Mouse (Mus musculus): ENCODE data around the gene Nicn1. TPM values are rescaled to one million over a fixed set of nuclear protein-coding genes. Genes with fewer than 3 reads are reported as not detected.

Nicn1 gene
- polyA plus RNA-seq, 1 experiment from 2014 or later: 30.1 TPM

GRCm38 (mm10) chr9:108343835-108344234, 53.6 kb downstream of the Nicn1 start:
- no peak for DNase-seq (ENCODE audit: low spot score)
- no peaks in the 10 kb centered on the region for H3K27me3 ChIP-seq (ENCODE audit: insufficient read depth, low read length)
- H3K4me2 ChIP-seq (ENCODE audit: low read length): no peak overlapping the region
- H3K9ac ChIP-seq (ENCODE audit: low read depth, low read length): no peak overlapping the region
- H3K4me1 ChIP-seq (replicated peaks; ENCODE audit: insufficient read depth, low read length): peaks cover 21% of the 10 kb centered on the region
- no peak for ATAC-seq (replicated peaks; ENCODE audit: low FRiP score, low read depth)
- 0 out of 2 replicates have a peak overlapping the region, but pooled peaks have one; percentile 98 for H3K27ac ChIP-seq
- no peaks in the 10 kb centered on the region for H3K36me3 ChIP-seq (ENCODE audit: insufficient read depth, low read length)
- no peak for TF ChIP-seq CTCF (IDR thresholded peaks at IDR 0.05; ENCODE audit: low read depth)
- no peak overlapping the region for H3K4me3 ChIP-seq (replicated peaks; ENCODE audit: low read depth, low read length)
- WGBS: 100% methylated on average over 1 of the region's 1 CpGs
- no peaks in the 10 kb centered on the region for H3K9me3 ChIP-seq (replicated peaks; ENCODE audit: low read length)

GRCm38 (mm10) chr9:108344471-108344870, 54.2 kb downstream of the Nicn1 start:
- DNase-seq (ENCODE audit: low spot score) (no peak), ATAC-seq (replicated peaks; ENCODE audit: low FRiP score, low read depth) (no peak)
- no peaks in the 10 kb centered on the region for H3K27me3 ChIP-seq (ENCODE audit: insufficient read depth, low read length)
- H3K4me1 ChIP-seq (replicated peaks; ENCODE audit: insufficient read depth, low read length): peaks cover 21% of the 10 kb centered on the region
- H3K4me3 ChIP-seq (replicated peaks; ENCODE audit: low read depth, low read length): no peak overlapping the region
- no peak overlapping the region for H3K4me2 ChIP-seq (ENCODE audit: low read length)
- H3K27ac ChIP-seq: no peak overlapping the region
- no peaks in the 10 kb centered on the region for H3K9me3 ChIP-seq (replicated peaks; ENCODE audit: low read length)
- WGBS: 91% methylated on average over 4 of the region's 4 CpGs
- no peaks in the 10 kb centered on the region for H3K36me3 ChIP-seq (ENCODE audit: insufficient read depth, low read length)
- H3K9ac ChIP-seq (ENCODE audit: low read depth, low read length): no peak overlapping the region
- no peak for TF ChIP-seq CTCF (IDR thresholded peaks at IDR 0.05; ENCODE audit: low read depth)

Other genes starting within 250 kb of the Nicn1 start
- 23.2 and 27.2 TPM in 2 replicates for gene Gmppb, start 241.2 kb upstream of the Nicn1 start, polyA plus RNA-seq (2015; fragmentation: Nextera tagmentation; extraction: Ambion mirVana)
- gene Amigo3, start 237.3 kb upstream of the Nicn1 start, polyA plus RNA-seq (2015; fragmentation: Nextera tagmentation; extraction: Ambion mirVana): 1.4 and 1.6 TPM in 2 replicates
- gene Mst1, start 210.0 kb upstream of the Nicn1 start, polyA plus RNA-seq (2015; fragmentation: Nextera tagmentation; extraction: Ambion mirVana): 0.09 and 0.39 TPM in 2 replicates
- 23.7 and 24.6 TPM in 2 replicates for gene Rnf123, start 207.1 kb upstream of the Nicn1 start, polyA plus RNA-seq (2015; fragmentation: Nextera tagmentation; extraction: Ambion mirVana)
- gene Apeh, start 195.8 kb upstream of the Nicn1 start, polyA plus RNA-seq (2015; fragmentation: Nextera tagmentation; extraction: Ambion mirVana): 62.6 and 69.3 TPM in 2 replicates
- 0.25 and 0.31 TPM in 2 replicates for gene Bsn, start 100.0 kb upstream of the Nicn1 start, polyA plus RNA-seq (2015; fragmentation: Nextera tagmentation; extraction: Ambion mirVana)
- 165 and 170 TPM in 2 replicates for gene Dag1, start 26.5 kb upstream of the Nicn1 start, polyA plus RNA-seq (2015; fragmentation: Nextera tagmentation; extraction: Ambion mirVana)
- gene Amt, start 6.4 kb downstream of the Nicn1 start, polyA plus RNA-seq (2015; fragmentation: Nextera tagmentation; extraction: Ambion mirVana): 50.5 and 51.2 TPM in 2 replicates
- gene Rhoa, start 15.7 kb downstream of the Nicn1 start, polyA plus RNA-seq (2015; fragmentation: Nextera tagmentation; extraction: Ambion mirVana): 448 and 489 TPM in 2 replicates
- gene Tcta, start 15.7 kb downstream of the Nicn1 start, polyA plus RNA-seq (2015; fragmentation: Nextera tagmentation; extraction: Ambion mirVana): 47.5 and 49.0 TPM in 2 replicates
- 1,215 and 1,273 TPM in 2 replicates for gene Gpx1, start 48.5 kb downstream of the Nicn1 start, polyA plus RNA-seq (2015; fragmentation: Nextera tagmentation; extraction: Ambion mirVana)
- 64.0 and 79.9 TPM in 2 replicates for gene Usp4, start 57.4 kb downstream of the Nicn1 start, polyA plus RNA-seq (2015; fragmentation: Nextera tagmentation; extraction: Ambion mirVana)
- 0.17 and 0.66 TPM in 2 replicates for gene 1700102P08Rik, start 102.4 kb downstream of the Nicn1 start, polyA plus RNA-seq (2015; fragmentation: Nextera tagmentation; extraction: Ambion mirVana)
- 0.91 and 0.96 TPM in 2 replicates for gene Ccdc36, start 138.1 kb downstream of the Nicn1 start, polyA plus RNA-seq (2015; fragmentation: Nextera tagmentation; extraction: Ambion mirVana)
- gene BC048562, start 146.1 kb downstream of the Nicn1 start, polyA plus RNA-seq (2015; fragmentation: Nextera tagmentation; extraction: Ambion mirVana): not detected in 2 replicates
- 49.5 and 55.3 TPM in 2 replicates for gene Ccdc71, start 170.1 kb downstream of the Nicn1 start, polyA plus RNA-seq (2015; fragmentation: Nextera tagmentation; extraction: Ambion mirVana)
- gene Klhdc8b, start 171.2 kb downstream of the Nicn1 start, polyA plus RNA-seq (2015; fragmentation: Nextera tagmentation; extraction: Ambion mirVana): 31.1 and 33.5 TPM in 2 replicates
- gene Lamb2, start 189.3 kb downstream of the Nicn1 start, polyA plus RNA-seq (2015; fragmentation: Nextera tagmentation; extraction: Ambion mirVana): 35.6 and 38.9 TPM in 2 replicates
- 43.8 and 47.4 TPM in 2 replicates for gene Usp19, start 200.2 kb downstream of the Nicn1 start, polyA plus RNA-seq (2015; fragmentation: Nextera tagmentation; extraction: Ambion mirVana)
- 87.9 and 94.1 TPM in 2 replicates for gene Qars, start 217.3 kb downstream of the Nicn1 start, polyA plus RNA-seq (2015; fragmentation: Nextera tagmentation; extraction: Ambion mirVana)
- 87.2 and 87.9 TPM in 2 replicates for gene Qrich1, start 226.4 kb downstream of the Nicn1 start, polyA plus RNA-seq (2015; fragmentation: Nextera tagmentation; extraction: Ambion mirVana)